Mouse (Mus musculus): ENCODE measurements around the gene Ctf1. TPM values are rescaled to one million over a fixed set of nuclear protein-coding genes. Genes with fewer than 3 reads are reported as not detected.

The Ctf1 gene
- polyA plus RNA-seq (2012; rRNA removed) = 6.4 and 6.5 TPM in 2 replicates

DNA sequence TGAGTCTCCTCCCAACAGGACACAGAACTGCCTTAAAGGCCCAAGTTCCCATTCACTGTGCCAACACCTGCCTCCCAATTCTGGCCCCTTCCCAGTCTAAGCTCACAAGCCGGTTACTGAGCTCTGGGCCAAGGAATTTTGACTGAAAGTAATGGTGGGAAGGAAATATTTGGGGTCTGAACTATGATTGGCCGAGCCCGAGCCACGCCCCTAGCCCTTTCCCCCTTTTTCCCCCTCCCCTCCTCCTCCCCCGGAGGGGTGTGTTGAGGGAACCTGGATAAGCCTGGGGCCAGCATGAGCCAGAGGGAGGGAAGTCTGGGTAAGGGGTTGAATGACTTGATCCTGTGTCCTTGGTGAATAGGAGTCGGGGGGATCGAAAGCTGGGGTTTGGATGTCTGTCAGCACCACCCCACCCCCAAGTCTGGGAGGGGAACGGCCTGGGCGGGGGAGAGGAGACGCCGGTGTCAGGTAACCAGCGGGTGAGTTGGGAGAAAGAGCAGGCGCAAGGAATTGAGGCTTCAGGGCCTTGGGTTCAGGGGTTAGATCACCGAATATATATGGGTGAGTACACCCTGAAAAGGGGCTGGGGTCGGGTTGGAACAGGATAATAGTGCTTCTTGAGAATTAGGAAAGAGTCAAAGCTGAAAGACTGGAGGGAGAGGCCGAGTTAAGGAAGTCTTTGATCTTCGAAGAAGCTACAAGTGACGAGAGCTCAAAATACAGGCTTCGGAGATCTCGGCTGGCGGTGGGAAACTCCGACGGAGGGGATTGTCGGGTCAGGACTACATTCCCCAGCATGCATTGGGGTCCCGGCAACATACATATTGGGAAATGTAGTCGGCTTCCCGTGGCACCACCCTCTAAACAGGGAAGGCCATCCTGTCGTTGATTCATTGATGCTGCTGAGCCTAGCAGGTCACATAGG lies at the start of gene Ctf1:
Ctf1 (plus strand) TSS at position 276 of the 925 bp plus-strand sequence.
- WGBS = 7% methylated on average over 28 of the region's 28 CpGs
- H3K27ac ChIP-seq (ENCODE audit: insufficient read depth, low read length) = no peak within 1 kb of the TSS
- peaks cover 3% of the 10 kb centered on the region; the same call in 1 of the 2 replicates for H3K4me1 ChIP-seq (ENCODE audit: control insufficient read depth, insufficient read depth, low read length)
- peak; percentile 76 to 82 for DNase-seq
- no peaks in the 10 kb centered on the region for H3K27me3 ChIP-seq (ENCODE audit: control insufficient read depth, insufficient read depth, low read length)
- no peak for TF ChIP-seq POLR2A (IDR thresholded peaks at IDR 0.05; ENCODE audit: borderline replicate concordance, insufficient read depth, low read length)
- no peak for TF ChIP-seq CTCF (IDR thresholded peaks at IDR 0.05; ENCODE audit: borderline replicate concordance, insufficient read depth, low read depth, low read length)
- peak within 1 kb of the TSS; percentile 19 for H3K4me3 ChIP-seq (replicated peaks; ENCODE audit: insufficient read depth, low read depth, low read length)

- no peak for DNase-seq
- WGBS = 72% methylated on average over 6 of the region's 6 CpGs
- H3K27me3 ChIP-seq (ENCODE audit: control insufficient read depth, insufficient read depth, low read length) = no peaks in the 10 kb centered on the region
- H3K27ac ChIP-seq (ENCODE audit: insufficient read depth, low read length) = no peak overlapping the region
- no peaks in the 10 kb centered on the region for H3K4me1 ChIP-seq (ENCODE audit: control insufficient read depth, insufficient read depth, low read length)
- H3K4me3 ChIP-seq (replicated peaks; ENCODE audit: insufficient read depth, low read depth, low read length) = no peak overlapping the region
- no peak for TF ChIP-seq POLR2A (IDR thresholded peaks at IDR 0.05; ENCODE audit: borderline replicate concordance, insufficient read depth, low read length)
- TF ChIP-seq CTCF (IDR thresholded peaks at IDR 0.05; ENCODE audit: borderline replicate concordance, insufficient read depth, low read depth, low read length) = no peak
Observed at GRCm38 (mm10) chr7:127662926-127663325, 49.6 kb upstream of the Ctf1 start.

DNA sequence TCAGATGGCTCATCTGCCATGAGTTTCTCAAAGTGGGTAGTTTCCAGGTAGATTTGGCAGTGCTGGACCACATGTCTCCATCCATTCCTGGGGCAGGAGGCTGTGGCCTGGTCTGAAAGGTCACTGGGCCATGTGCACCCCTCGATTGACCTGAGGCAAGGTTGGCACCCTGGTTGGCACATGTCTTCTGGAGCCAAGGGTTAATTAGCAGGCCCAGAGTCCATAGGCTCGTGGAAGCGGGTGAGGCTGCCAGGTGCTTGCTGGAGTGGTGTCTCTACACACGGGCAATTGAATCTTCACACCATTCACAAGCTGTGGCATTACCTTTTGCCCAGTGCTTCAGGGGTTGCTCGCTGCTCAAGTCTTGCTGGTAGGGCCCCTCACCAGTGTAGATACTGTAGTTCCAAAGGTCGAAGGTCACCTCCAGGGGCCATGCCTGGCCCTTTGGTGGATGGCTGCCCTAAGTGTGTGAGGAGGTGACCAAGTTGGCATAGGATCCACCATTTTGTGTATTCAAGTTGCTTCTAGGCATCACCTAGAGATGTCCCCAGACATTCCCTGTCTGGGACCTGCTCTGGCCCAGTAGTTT lies 46.4 kb upstream of the Ctf1 start:
- H3K27ac ChIP-seq (ENCODE audit: insufficient read depth, low read length) = no peak overlapping the region
- no peak overlapping the region for H3K4me3 ChIP-seq (replicated peaks; ENCODE audit: insufficient read depth, low read depth, low read length)
- DNase-seq = no peak
- WGBS = 82% methylated on average over 6 of the region's 6 CpGs
- H3K27me3 ChIP-seq (ENCODE audit: control insufficient read depth, insufficient read depth, low read length) = no peaks in the 10 kb centered on the region
- H3K4me1 ChIP-seq (ENCODE audit: control insufficient read depth, insufficient read depth, low read length) = no peaks in the 10 kb centered on the region
- TF ChIP-seq CTCF (IDR thresholded peaks at IDR 0.05; ENCODE audit: borderline replicate concordance, insufficient read depth, low read depth, low read length) = no peak
- TF ChIP-seq POLR2A (IDR thresholded peaks at IDR 0.05; ENCODE audit: borderline replicate concordance, insufficient read depth, low read length) = no peak

- Histone ChIP-seq H3K4me1 (ENCODE audit: control insufficient read depth, insufficient read depth, low read length) (no peaks in the 10 kb centered on the region), H3K27me3 (ENCODE audit: control insufficient read depth, insufficient read depth, low read length) (no peaks in the 10 kb centered on the region), H3K4me3 (replicated peaks; ENCODE audit: insufficient read depth, low read depth, low read length) (no peak overlapping the region), H3K27ac (ENCODE audit: insufficient read depth, low read length) (no peak overlapping the region)
- TF ChIP-seq CTCF (IDR thresholded peaks at IDR 0.05; ENCODE audit: borderline replicate concordance, insufficient read depth, low read depth, low read length) (no peak), POLR2A (IDR thresholded peaks at IDR 0.05; ENCODE audit: borderline replicate concordance, insufficient read depth, low read length) (no peak)
- no peak for DNase-seq
- 82% methylated on average over 13 of the region's 13 CpGs for WGBS
Observed at GRCm38 (mm10) chr7:127666679-127667078, 45.9 kb upstream of the Ctf1 start.

GRCm38 (mm10) chr7:127667171-127667570 lies 45.4 kb upstream of the Ctf1 start:
- TF ChIP-seq POLR2A (IDR thresholded peaks at IDR 0.05; ENCODE audit: borderline replicate concordance, insufficient read depth, low read length) (no peak), CTCF (IDR thresholded peaks at IDR 0.05; ENCODE audit: borderline replicate concordance, insufficient read depth, low read depth, low read length) (no peak)
- H3K4me3 ChIP-seq (replicated peaks; ENCODE audit: insufficient read depth, low read depth, low read length) = no peak overlapping the region
- no peaks in the 10 kb centered on the region for H3K4me1 ChIP-seq (ENCODE audit: control insufficient read depth, insufficient read depth, low read length)
- H3K27ac ChIP-seq (ENCODE audit: insufficient read depth, low read length) = no peak overlapping the region
- no peaks in the 10 kb centered on the region for H3K27me3 ChIP-seq (ENCODE audit: control insufficient read depth, insufficient read depth, low read length)
- 74% methylated on average over 8 of the region's 8 CpGs for WGBS
- no peak for DNase-seq

DNA sequence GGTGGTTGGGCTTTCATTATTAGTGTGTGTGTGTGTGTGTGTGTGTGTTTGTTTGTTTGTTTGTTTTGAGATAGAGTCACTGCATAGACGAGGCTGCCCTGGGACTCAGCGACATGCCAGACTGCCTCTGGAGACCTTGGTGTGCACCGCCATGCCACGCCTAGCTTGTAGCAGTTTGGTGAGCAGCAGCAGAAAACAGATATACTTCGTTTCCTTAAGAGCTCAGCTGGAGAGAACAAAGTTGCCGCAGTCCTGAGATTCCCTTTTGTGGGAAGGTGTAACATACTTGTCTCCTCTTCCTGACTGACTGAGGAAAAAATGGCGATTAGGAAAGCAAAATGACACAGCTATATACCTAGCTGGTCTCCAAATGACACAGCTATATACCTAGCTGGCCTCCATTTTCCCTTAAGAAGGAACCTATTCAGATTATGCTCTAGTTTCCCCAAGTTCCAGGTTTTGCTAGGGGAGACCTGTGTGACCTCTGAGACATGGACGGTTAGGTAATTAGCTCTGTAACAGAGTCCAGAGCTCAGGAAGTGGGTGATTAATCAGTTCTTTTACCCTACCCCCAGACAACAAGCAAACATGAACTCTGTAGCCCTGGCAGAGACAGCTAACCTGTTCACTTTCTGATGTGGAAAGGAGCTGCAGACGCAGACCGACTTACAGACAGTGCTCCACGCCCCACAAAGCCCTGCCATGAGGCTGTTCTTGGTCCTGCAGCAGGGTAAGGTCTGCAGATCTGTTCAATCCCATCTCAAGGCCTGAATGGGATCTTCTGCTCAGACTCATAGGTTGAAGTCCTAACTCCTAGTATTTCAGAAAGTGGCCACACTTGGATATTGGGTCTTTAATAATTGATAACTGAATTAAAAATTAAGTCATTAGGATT lies 40.4 kb upstream of the Ctf1 start:
- H3K4me3 ChIP-seq (replicated peaks; ENCODE audit: insufficient read depth, low read depth, low read length) = no peak overlapping the region
- 86% methylated on average over 11 of the region's 11 CpGs for WGBS
- H3K4me1 ChIP-seq (ENCODE audit: control insufficient read depth, insufficient read depth, low read length) = peaks cover 2% of the 10 kb centered on the region; the same call in 1 of the 2 replicates
- H3K27me3 ChIP-seq (ENCODE audit: control insufficient read depth, insufficient read depth, low read length) = no peaks in the 10 kb centered on the region
- no peak for DNase-seq
- H3K27ac ChIP-seq (ENCODE audit: insufficient read depth, low read length) = no peak overlapping the region
- TF ChIP-seq CTCF (IDR thresholded peaks at IDR 0.05; ENCODE audit: borderline replicate concordance, insufficient read depth, low read depth, low read length) (no peak), POLR2A (IDR thresholded peaks at IDR 0.05; ENCODE audit: borderline replicate concordance, insufficient read depth, low read length) (no peak)

DNA sequence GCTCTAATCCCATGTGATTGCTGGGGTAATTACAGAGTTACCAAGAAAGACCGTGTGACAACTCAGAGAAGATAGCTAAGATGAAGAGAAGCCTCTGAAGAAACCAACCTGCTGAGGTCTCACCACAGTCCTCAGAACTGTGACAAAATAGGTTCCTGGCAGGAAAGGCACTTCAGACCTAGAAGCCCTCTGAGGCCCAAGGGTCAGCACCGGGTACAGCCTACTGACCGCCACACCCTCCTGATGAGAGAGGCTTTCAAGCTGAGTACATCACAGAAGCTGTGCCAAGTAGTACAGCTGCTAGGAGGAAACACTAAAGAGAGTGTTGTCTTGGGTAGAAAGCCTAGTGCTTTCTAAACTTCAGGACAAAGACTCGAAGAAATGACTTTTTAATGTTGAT lies 39.8 kb upstream of the Ctf1 start:
- H3K27ac ChIP-seq (ENCODE audit: insufficient read depth, low read length) = no peak overlapping the region
- DNase-seq = no peak
- H3K4me3 ChIP-seq (replicated peaks; ENCODE audit: insufficient read depth, low read depth, low read length) = no peak overlapping the region
- WGBS = 64% methylated on average over 4 of the region's 4 CpGs
- peaks cover 2% of the 10 kb centered on the region; the same call in 1 of the 2 replicates for H3K4me1 ChIP-seq (ENCODE audit: control insufficient read depth, insufficient read depth, low read length)
- TF ChIP-seq POLR2A (IDR thresholded peaks at IDR 0.05; ENCODE audit: borderline replicate concordance, insufficient read depth, low read length) (no peak), CTCF (IDR thresholded peaks at IDR 0.05; ENCODE audit: borderline replicate concordance, insufficient read depth, low read depth, low read length) (no peak)
- no peaks in the 10 kb centered on the region for H3K27me3 ChIP-seq (ENCODE audit: control insufficient read depth, insufficient read depth, low read length)
